Mouse (Mus musculus) 3T3-L1 (cell line): ENCODE data around the gene Zfp341.

Source experiments
- DNase-seq: peaks from one replicate; pipeline ENCODE4 v3.0.0-alpha.2; 2015; ENCODE audit warnings: low read depth, low spot score

The Zfp341 gene

GRCm38 (mm10) chr2:154676653-154677609 lies 63.8 kb downstream of the Zfp341 start:
- no peak for DNase-seq

- no peak for DNase-seq
Observed at GRCm38 (mm10) chr2:154677651-154678139, 64.6 kb downstream of the Zfp341 start.

DNA sequence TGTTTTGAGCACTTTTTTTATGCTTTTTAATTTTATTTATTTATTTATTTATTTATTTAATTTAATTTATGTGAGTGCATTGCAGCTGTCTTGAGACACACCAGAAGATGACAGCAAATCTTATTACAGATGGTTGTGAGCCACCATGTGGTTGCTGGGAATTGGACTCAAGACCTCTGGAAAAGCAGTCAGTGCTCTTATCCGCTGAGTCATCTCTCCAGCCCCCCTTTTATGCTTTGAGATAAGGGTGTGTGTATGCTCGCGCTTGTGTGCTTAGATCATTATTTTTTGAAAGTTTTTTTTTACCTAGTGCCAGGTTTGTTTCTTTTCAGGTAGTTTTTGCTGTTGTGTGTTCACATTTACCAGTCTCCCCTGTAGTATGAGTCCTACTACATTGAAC lies 65.9 kb downstream of the Zfp341 start:
- peak; percentile 28 for DNase-seq

DNA sequence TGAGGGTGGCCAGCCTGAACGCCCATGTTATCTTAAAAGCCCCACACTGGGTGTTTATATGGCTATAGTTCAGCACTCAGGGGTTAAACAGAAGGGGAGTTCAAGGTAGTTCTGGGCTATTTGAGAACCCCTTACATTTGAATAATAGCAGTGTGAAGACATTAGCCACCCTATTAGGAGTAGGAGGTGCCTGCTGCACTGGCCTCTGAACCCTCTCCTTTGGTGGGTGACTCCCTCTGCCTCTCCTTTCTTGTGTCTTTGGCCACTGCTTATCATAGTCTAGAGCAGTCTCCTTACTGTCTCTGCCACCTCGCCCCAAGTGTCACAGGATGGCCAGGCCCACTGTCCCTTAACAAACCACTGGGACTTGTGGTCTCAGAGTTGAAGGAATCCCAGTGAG lies 67.2 kb downstream of the Zfp341 start:
- DNase-seq, result no peak

- no peak for DNase-seq
Observed at GRCm38 (mm10) chr2:154680941-154681340, 67.8 kb downstream of the Zfp341 start.

GRCm38 (mm10) chr2:154682712-154683111 lies 69.6 kb downstream of the Zfp341 start:
- no peak for DNase-seq

DNA sequence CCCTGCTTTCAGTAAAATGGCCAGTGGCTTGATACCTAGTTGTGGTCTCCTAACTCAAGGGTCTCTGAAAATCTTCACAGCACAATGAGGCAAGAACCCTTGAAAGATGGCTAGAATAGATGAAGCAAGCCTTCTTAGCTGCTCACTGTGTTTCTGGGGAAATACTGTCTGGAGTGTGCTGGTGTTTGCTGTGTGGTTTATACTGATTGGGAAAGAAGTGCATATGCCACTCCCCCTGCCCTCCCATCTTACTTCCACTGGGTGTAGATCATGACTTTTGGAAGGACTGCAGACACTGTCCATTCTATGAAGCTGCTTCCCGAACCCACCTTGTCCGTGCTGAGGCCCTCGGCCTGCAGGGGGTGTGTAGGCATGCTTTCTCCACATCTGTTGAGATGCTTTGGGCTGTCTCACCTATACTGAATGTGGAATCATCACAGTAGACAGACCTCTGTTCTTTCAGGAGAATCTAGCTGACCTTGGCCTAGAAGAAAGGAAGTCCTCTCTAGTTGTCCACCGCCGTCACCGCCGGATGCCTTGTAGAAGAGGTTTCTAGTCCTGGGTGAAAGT lies 71.9 kb downstream of the Zfp341 start:
- DNase-seq, result no peak

- no peak for DNase-seq
Observed at GRCm38 (mm10) chr2:154685772-154686171, 72.7 kb downstream of the Zfp341 start.

DNA sequence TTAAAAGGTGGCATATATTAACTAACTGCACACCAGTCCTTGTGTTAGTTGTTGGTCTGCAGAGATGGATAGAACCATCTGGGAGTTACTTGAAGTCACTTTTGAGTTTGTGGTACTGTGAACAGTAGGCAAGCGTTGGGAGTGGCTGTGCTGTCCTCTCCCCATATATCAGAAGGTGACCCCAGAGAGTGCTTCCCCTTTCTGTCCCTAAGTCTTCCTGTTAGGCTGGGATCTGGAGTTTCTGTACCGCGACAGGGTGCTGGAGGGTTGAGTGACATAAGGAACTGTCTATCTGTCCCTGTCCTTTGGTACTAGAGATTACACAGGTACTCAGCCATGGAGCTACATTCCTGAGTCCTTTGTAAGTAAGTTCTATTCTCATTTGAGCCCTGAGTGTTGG lies 73.7 kb downstream of the Zfp341 start:
- no peak for DNase-seq

- DNase-seq, result no peak
Observed at GRCm38 (mm10) chr2:154689391-154689790, 76.3 kb downstream of the Zfp341 start.

GRCm38 (mm10) chr2:154690959-154691358 lies 77.9 kb downstream of the Zfp341 start:
- no peak for DNase-seq

DNA sequence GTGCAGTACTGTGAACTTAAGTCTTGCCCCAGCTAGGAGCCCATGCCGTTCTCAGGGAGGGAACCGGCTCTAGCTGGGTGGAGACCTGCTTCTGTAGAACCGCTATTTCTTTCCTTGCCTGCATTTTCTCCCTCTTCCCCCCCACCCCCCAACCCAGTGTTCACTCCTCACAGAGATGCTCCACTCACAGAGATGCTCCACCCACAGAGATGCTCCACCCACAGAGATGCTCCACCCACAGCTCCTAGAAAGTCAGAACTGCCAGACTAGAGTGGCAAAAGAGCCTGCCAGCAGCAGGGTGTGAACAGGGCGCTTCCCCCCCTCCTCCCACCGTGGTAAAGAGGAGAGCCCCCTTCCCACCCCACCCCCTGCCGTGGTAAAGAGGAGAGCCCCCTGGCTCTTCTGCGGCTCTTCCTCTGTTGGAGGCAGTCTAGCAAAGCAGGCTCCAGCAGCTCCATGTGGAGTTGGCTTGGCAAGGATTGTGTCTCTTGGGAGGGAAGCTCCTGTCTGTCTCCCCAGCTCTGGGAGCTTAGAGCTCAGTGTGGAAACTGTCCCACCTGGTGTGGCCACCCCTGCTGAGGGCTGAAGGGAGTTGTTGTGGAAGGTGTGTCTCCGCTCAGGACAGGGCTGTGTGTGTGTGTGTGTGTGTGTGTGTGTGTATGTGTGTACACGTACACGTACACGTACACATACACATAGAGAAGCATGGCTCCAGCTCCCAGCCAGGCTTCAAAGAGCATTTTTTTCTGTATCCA lies 80.3 kb downstream of the Zfp341 start:
- no peak for DNase-seq

GRCm38 (mm10) chr2:154693941-154694256 lies 80.8 kb downstream of the Zfp341 start:
- no peak for DNase-seq

- no peak for DNase-seq
Observed at GRCm38 (mm10) chr2:154695690-154696089, 82.6 kb downstream of the Zfp341 start.
